21 mouse cellular contexts compared by ENCODE assay signal in the genomic region with DNA sequence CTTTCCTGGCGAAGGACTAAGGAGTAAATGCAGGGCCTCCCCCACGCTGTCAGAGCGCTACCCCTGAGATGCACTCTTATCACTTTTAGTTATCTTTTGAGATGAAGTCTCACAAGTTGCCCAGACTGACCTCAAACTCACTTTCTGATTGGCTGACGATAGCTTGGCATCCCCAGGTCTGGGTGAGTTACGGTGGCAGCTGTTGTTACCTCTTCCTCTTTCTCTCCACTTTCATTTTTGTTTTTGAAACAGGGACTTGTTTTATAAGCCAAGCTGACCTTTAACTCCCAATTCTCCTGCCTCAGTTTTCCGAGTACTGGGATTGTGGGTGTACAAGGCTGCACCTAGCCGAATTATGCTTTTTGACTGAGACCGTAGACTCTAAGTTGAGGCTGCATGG. TPM values are rescaled to one million over a fixed set of nuclear protein-coding genes. Genes with fewer than 3 reads are reported as not detected.
A peak's percentile ranks its signal among the peaks of the same experiment; 100 is the strongest.
DNase-seq lines count a peak whose midpoint lies in the region; ATAC-seq and TF ChIP-seq lines count a peak whose summit lies in the region.
"Had no signal": no experiment of that assay in that cellular context is flagged by ENCODE, and none has a peak within 500 bp of the region (broad histone marks: within the 10 kb centered on the region; RNA-seq: fewer than 3 reads in every experiment).

No protein-coding gene starts in this region.

- peak; percentile 6 for DNase-seq in thymus, postnatal 25 days
- DNase-seq in thymus, postnatal 14 days, result no peak
- peak; percentile 50 for DNase-seq in MEL (ENCODE audit: low read depth, low spot score)
- peak; percentile 79 for DNase-seq in splenic B cell, adult 2 months (ENCODE audit: low read depth, low spot score)
- DNase-seq in embryo, embryonic 10.5 days (ENCODE audit: low spot score), result no peak
- DNase-seq in heart, adult 9 months (ENCODE audit: low spot score in 2 of 2), result no peak
- DNase-seq in adrenal gland, adult 18-20 months (ENCODE audit: low spot score in 2 of 2), result no peak
- DNase-seq: adrenal gland, adult 2 months; cerebellum, postnatal 14 days; gastrocnemius, postnatal 25 days; heart, postnatal 36 days; kidney, adult 2 months; right cerebral cortex, postnatal 4 days had no signal

- H3K36me3 ChIP-seq in MEL (ENCODE audit: control insufficient read depth in 1 of 2, insufficient read depth in 2 of 2, low read length in 2 of 2), result peaks cover 0 to 7% of the 10 kb centered on the region in 2 experiments; a peak in 1 of 4 replicates
- no peaks in the 10 kb centered on the region for H3K36me3 ChIP-seq in splenic B cell, adult 2 months (ENCODE audit: control insufficient read depth, insufficient read depth, low read length, poor library complexity, severe bottlenecking)
- H3K36me3 ChIP-seq: heart, embryonic 13.5 days; liver, embryonic 12.5 days; neural tube, embryonic 13.5 days had no signal

- TF ChIP-seq RAD21 in MEL (IDR thresholded peaks at IDR 0.05; ENCODE audit: low read depth, low read length), result no peak

- H3K9me3 ChIP-seq in MEL (replicated peaks; ENCODE audit: insufficient read depth, low read length), result no peaks in the 10 kb centered on the region
- H3K9me3 ChIP-seq: forebrain, embryonic 13.5 days; heart, embryonic 13.5 days; liver, embryonic 12.5 days; neural tube, embryonic 13.5 days had no signal

- H3K9ac ChIP-seq in MEL (ENCODE audit: control insufficient read depth, low read depth, low read length, poor library complexity, severe bottlenecking), result peak overlapping the region; percentile 31
- H3K9ac ChIP-seq: forebrain, embryonic 13.5 days; heart, embryonic 13.5 days; liver, embryonic 12.5 days; neural tube, embryonic 13.5 days had no signal

- H3K4me3 ChIP-seq in MEL (ENCODE audit: control insufficient read depth in 1 of 2, insufficient read depth in 1 of 2, low read depth in 2 of 2, low read length in 2 of 2), result peak overlapping the region; percentile 38 to 58
- H3K4me3 ChIP-seq: forebrain, embryonic 13.5 days; heart, embryonic 13.5 days; left cerebral cortex, adult 2 months; liver, embryonic 12.5 days; megakaryocyte, embryonic 14.5 days; neural tube, embryonic 13.5 days had no signal

- peaks cover 0 to 14% of the 10 kb centered on the region in 2 experiments; a peak in 3 of 4 replicates for H3K4me1 ChIP-seq in MEL (ENCODE audit: control insufficient read depth in 1 of 2, insufficient read depth in 2 of 2, low read length in 2 of 2)
- H3K4me1 ChIP-seq: forebrain, embryonic 13.5 days; liver, embryonic 12.5 days; megakaryocyte, embryonic 14.5 days; neural tube, embryonic 13.5 days had no signal

- no peaks in the 10 kb centered on the region for H3K79me2 ChIP-seq in MEL (ENCODE audit: control insufficient read depth, insufficient read depth, low read length, poor library complexity)

- no peak for TF ChIP-seq CTCF in MEL (IDR thresholded peaks at IDR 0.05 in 2 of 3, conservative IDR thresholded peaks at IDR 0.05 in 1 of 3; ENCODE audit: control insufficient read depth in 1 of 3, insufficient read depth in 1 of 3, low read depth in 2 of 3, low read length in 3 of 3, poor library complexity in 1 of 3, severe bottlenecking in 1 of 3)

- no peak for TF ChIP-seq POLR2A in MEL (IDR thresholded peaks at IDR 0.05; ENCODE audit: control insufficient read depth in 1 of 2, insufficient read depth in 1 of 2, low read depth in 1 of 2, low read length in 2 of 2, poor library complexity in 1 of 2)

- H3K27ac ChIP-seq in MEL (ENCODE audit: control insufficient read depth, low read depth, low read length), result no peak overlapping the region
- H3K27ac ChIP-seq: forebrain, embryonic 13.5 days; heart, embryonic 13.5 days; left cerebral cortex, adult 2 months; liver, embryonic 12.5 days; neural tube, embryonic 13.5 days had no signal

- peak; percentile 75 for ATAC-seq in inflammation-experienced regulatory T-cells, adult 6 months
- ATAC-seq: forebrain, embryonic 13.5 days; hindbrain, embryonic 16.5 days; liver, embryonic 12.5 days had no signal

- TF ChIP-seq EP300 in MEL (IDR thresholded peaks at IDR 0.05; ENCODE audit: low read depth in 1 of 2, low read length in 2 of 2), result no peak

- peaks cover 3% of the 10 kb centered on the region in 2 experiments; a peak in 3 of 4 replicates for H3K27me3 ChIP-seq in MEL (ENCODE audit: control insufficient read depth in 1 of 2, insufficient read depth in 2 of 2, low read length in 2 of 2)
- no peaks in the 10 kb centered on the region for H3K27me3 ChIP-seq in splenic B cell, adult 2 months (ENCODE audit: control insufficient read depth, insufficient read depth, low read length, poor library complexity, severe bottlenecking)

TF ChIP-seq in MEL, 35 proteins besides CTCF, POLR2A, EP300 and RAD21:
- TF ChIP-seq JUND (IDR thresholded peaks at IDR 0.05; ENCODE audit: low read depth, low read length) (no peak), ETS1 (IDR thresholded peaks at IDR 0.05; ENCODE audit: low read depth, low read length) (peak; percentile 79)

RNA-seq across cellular contexts. Expression of gene Tcf7l2, which starts 53.0 kb away (rescaled TPM):
- 0.65 and 1.7 TPM in 2 replicates for total RNA-seq in MEL (2012; rRNA removed)
- 10 to 100 TPM in 1 of 2 experiments, not detected in 1; 12.8 TPM for polyA plus RNA-seq in MEL (2012; ENCODE audit: insufficient read depth in 1 of 2, insufficient read length in 2 of 2, low read depth in 1 of 2, low replicate concordance in 2 of 2, missing spikeins in 1 of 2)
- 1 to 10 TPM in 1 of 3 experiments, under 1 TPM in 2; 0.75 to 1.0 (median 0.88) TPM for polyA plus RNA-seq in inflammation-experienced regulatory T-cells, adult 6 months (2017; shearing (Covaris generic))
- total RNA-seq in adrenal gland, adult 18-20 months (2021), result 10 to 100 TPM; 16.0 to 17.3 TPM

Comparison
In these comparisons a context has a peak if more than half of its experiments do, and no peak if none do; other contexts are left out.
1. DNase-seq: peak in thymus, postnatal 25 days (single experiment), MEL (single experiment) and splenic B cell, adult 2 months (single experiment); none in thymus, postnatal 14 days (single experiment), embryo, embryonic 10.5 days (single experiment), heart, adult 9 months (0 of 2) and adrenal gland, adult 18-20 months (0 of 2).